Mouse (Mus musculus) cerebellum, adult 18-20 months (tissue): ENCODE measurements around the gene Nln.

Source experiments
- DNase-seq, 2 experiments: peaks; one replicate each; pipeline ENCODE4 v3.0.0; 2021

Nln gene

DNA sequence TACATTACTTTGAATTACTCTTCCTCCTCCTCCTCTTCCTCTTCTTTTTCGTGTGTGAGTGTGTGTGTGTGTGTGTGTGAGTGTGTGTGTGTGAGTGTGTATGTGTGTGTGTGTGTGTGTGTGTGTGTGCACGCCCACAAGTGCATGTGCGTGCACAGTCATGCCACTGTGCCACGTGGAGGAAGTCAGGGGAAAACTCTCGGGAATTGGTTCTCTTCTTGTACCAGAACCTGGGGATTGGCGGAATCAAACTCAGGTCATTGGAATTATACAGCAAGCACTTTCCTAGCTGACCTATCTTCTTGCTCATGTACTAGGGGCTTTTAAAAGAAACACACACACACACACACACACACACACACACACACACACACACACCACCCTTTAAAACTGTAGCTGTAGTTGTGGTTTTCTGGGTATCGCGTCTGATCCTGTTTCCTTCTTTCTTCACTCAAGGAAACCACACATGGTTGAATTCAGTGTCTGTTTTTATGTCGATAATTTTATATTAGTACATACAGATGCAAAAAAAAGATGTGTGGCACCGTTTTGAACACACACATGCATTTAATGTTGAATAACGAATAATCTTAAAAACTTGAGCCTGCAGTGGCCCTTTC, 97.1 kb downstream of the Nln start:
- DNase-seq = no peak

- no peak for DNase-seq
These were observed 98.1 kb downstream of the Nln start for GRCm38 (mm10) chr13:104011289-104011688.

DNA sequence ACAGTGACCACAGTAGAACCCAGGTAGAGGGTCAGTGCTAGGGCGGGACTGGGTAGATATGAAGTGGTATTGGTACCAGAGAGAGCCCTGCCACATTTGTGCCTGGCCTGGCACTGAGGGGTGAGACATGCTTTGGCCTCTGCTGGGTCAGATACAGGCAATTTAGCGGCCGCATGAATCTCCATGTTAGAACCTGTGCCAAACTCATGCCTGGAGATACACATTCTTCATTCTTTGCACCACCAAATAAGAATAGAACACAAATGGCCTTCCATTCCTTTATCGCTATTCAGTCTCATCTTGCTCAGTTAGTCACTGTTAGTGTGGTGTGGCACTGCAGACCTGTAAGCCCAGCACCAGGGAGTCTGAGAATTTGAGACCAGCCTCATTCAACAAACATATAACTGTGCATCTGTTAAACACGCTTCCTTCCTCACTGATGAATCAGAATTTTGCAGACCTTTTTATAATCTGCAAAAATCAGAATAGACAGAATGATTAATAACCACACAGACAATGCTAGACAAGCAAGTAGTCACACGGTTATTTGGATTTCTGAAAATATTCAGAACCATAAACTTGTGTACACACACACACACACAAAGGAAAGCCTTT, 104.1 kb downstream of the Nln start:
- DNase-seq = no peak

DNA sequence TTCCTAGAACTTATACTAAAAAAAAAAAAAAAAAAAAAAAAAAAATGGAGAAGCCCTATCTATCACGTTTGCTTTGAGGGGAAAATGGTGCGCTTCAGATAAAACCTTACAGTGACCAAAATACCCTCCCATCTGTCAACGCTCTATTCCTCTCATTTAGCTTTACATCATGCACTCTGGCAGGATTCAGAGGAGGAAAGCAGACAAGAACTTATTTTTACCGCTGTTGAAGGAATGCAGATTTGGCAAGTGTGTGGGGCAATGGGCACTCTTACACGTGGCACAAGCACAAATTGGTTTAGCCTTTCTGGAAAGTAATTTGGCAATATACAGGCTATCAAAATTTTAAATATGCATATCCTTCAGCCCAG, 115.3 kb downstream of the Nln start:
- DNase-seq = no peak

DNA sequence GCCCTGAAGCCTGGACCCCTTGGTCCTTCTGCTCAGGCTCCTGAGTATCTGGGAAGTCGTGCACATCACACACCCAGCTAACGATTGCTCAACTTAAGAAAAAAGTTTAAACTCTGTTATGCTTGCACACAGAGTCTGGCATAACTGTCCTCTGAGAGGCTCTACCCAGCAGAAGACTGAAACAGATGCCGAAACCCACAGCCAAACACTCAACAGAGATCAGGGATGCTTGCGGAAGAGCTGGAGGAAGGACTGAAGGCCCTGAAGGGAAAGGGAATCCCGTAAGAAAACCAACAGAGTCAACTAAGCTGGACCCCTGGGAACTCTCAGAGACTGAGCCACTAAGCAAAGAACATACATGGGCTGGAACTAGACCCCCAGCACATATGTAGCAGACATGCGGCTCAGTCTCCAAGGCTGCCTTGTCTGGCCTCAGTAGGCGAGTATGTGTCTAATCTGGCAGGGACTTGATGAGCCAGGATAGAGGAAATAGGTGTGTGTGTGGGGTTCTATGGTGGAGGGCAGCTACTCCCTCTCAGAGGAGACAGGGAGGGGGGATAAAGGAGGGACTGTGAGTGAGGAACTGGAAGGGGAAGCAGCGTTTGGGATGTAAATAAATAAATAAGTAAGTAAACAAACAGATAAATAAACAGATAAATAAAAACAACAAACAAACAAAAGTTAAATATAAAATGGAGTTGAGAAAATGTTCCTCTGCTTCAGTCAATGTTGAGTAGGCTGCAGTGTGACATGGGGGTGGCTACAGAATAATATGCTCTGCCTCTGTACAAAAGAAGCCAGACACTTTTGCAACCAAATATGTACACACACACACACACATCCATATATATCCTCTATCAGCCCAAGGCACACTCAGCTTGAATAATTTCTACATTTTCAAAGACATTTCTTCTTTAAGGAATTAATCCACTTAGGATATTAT, 116.0 kb downstream of the Nln start:
- no peak for DNase-seq

DNA sequence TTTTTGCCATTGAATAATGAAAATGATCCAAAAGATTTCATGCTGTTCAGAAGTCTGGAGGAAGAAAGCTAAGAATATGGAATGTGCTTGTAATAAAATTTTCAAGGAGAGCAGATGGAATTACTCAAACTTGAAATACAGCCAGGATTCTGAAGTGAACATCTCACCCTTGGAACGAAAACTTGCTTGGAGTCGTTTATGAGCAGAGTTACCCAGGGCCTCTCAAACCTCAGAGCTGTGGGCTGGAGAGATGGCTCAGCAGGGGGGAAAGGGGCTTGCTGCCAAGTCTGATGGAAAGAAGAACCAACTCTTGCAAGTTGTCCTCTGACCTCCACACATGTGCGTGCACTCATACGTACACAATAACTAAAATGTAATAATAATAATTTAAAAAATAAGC, 122.8 kb downstream of the Nln start:
- DNase-seq = no peak

GRCm38 (mm10) chr13:103985510-103986278, 123.7 kb downstream of the Nln start:
- DNase-seq = no peak

- DNase-seq = no peak
These were observed 127.0 kb downstream of the Nln start for GRCm38 (mm10) chr13:103982376-103982775.

- DNase-seq = no peak
These were observed 129.0 kb downstream of the Nln start for GRCm38 (mm10) chr13:103980414-103980813.

DNA sequence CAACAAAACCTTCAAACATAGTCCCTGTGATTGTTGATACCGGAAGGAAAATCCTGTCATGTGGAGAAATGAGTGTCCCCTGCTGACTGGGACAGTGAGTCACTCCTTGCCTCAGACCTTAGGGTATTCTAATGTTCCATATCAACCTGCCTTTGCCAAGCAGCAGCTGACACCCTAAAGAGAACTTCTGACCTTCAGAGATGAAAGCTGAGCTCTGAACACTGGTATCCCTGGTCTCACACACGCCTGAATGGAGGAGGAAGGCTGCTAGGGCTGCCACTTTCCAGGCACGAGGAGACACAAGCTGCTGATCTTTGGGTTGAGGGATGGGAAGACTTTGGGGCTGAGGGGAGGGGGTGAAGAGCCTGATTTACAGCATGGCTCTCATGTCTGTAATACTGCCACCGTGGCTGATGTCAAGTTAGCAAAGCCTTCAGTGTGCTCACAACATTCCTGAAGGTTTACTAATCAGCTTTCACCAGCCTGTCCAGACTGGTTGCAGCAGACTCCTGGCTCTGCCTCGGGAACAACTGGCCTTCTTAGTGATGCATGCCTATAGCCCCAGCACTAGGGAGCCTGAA, 131.0 kb downstream of the Nln start:
- DNase-seq = no peak

- no peak for DNase-seq
These were observed 131.6 kb downstream of the Nln start for GRCm38 (mm10) chr13:103977844-103978243.

DNA sequence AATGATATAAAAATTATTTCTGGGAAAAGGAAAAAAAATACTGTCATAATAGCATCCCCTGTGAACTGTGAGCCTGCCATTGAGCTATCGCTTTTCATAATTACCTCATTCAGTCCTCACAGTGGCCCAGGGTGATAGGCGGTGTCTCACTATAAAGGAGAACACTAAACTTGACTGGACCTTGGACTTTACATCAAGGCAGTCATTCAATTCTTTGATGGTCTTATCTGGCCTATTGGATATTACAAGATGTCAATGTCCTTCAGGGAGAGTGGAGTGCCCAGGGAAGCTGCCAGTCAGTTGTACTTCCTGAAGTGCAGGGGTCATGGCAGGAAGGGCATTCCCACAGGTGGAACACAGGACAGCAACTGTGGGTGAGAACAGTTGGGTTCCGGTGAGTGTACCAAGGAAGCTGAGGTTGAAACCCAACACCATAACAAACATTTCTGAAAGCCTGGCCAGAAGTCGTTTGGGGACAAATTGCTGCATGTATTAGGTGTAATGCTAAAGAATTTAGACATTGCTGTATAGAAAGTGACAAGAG, 133.2 kb downstream of the Nln start:
- no peak for DNase-seq

- no peak for DNase-seq
These were observed 134.3 kb downstream of the Nln start for GRCm38 (mm10) chr13:103975101-103975500.

GRCm38 (mm10) chr13:103973977-103974376, 135.4 kb downstream of the Nln start:
- no peak for DNase-seq
